Mouse (Mus musculus): ENCODE results near the gene Enpep.
A peak's percentile ranks its signal among the peaks of the same experiment; 100 is the strongest.

Gene Enpep

DNA sequence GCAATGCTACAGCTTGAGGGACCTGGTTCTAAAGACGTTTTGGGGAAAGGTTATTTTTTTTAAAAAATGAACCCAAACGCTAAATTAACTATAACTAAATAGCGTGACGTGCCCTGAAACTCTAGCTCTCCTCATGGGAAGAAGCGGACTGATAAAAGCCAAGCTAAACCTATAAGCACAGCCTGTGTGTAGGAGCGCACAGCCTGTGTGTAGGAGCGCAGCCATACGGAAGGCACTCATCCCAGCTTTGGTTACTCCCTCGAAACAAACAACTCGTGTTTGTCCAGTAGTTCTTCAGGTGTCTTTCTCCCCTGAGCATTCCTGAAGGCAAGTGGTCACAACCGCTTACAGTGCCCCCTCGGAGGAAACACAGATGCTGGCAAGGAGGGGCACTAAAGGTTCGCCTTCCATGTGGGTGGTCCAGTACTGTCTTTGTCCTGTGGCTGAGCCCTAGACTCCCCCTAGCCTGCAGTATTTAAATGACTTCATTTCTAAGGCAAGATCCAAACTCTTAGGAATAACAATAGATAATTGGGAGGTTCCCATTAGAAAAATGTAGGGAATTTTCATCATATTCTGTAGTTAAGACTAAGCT lies 93.8 kb downstream of the Enpep start:
- DNase-seq (ENCODE audit: low spot score), result no peak

DNA sequence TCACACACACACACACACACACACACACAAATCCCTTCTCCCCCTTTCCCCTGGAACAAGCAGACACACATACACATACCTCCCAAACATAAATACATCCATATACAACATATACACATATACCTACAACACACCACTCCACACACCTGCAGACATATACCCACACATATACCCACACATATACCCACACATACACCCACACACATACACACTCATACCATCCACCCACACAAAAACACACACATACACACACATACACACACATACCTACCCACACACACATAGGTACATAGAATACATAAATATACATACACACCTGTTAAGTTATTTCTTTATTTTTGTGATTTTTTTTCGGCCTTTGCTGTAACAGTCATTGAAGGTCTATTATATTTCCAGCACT lies 94.5 kb downstream of the Enpep start:
- no peak for DNase-seq (ENCODE audit: low spot score)

DNA sequence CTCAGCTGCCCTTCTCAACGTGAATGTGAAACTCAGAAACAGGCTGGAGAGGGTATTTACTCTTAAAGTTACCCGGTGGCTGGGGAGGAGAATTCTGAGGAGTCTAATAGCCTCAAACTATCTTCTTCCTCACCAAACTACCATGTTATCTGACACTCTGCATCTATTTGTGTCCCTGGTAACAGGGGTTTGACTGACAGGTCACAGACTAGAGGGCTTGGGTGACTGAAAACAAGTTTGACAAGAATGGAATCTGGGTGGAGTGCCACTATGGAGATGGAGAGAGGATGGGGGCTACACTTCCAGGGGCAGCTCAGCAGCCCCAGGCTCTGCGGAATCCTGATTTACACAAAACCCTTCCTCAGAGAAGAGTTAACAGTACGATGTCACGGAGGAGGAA lies 105.2 kb downstream of the Enpep start:
- no peak for DNase-seq (ENCODE audit: low spot score)

DNA sequence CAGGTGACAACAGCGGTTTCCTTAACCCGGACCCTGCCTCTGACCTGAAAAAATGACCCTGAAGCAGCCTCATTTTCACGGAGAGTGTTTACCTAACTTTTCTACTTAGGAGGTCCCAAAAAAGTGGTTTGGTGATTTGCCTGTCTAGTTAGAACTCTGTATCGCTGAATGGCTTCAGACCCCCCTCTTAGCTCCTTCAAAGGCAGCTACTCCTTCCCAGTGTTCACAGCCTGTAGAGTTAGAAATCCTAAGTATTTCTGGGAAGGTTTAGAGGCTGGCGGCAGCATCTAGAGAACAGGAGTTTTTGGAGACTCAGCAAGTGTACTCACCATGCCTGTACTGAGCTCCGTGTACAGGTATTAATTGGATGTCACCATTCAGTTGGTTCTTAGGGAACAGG lies 105.8 kb downstream of the Enpep start:
- no peak for DNase-seq (ENCODE audit: low spot score)

DNA sequence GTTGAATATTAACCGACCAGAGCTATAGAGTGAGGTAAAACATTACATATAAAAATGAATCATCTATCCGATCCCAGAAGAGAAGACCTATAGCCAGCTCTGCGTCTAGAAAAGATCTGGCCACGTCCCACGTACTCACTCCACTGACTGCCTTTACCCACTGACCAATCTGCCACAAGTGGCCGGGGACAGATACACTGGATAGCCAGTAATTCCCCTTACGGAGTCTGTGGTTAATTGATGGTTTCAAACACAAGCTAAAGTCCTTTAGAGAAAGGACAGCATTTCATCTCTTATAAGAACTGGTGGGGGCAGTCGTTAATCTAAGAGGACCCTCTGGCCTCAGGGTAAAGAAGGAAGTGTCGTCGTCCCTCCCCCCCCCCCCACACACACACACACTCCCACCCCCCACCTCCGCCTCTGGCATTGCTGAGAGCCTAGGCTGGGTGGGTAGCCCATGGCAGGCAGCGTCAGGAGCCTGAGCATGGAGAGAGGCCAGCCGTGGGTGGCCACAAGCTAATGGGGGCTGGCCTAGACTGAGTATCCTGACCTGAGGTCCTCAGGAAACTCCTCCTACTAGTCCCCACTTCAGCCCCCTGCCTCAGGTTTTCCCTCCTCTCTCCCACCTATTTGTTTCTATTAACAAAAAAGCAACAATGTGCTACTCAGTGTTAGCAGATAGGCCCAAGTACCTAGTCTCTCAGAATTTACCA lies 106.8 kb downstream of the Enpep start:
- no peak for DNase-seq (ENCODE audit: low spot score)

DNA sequence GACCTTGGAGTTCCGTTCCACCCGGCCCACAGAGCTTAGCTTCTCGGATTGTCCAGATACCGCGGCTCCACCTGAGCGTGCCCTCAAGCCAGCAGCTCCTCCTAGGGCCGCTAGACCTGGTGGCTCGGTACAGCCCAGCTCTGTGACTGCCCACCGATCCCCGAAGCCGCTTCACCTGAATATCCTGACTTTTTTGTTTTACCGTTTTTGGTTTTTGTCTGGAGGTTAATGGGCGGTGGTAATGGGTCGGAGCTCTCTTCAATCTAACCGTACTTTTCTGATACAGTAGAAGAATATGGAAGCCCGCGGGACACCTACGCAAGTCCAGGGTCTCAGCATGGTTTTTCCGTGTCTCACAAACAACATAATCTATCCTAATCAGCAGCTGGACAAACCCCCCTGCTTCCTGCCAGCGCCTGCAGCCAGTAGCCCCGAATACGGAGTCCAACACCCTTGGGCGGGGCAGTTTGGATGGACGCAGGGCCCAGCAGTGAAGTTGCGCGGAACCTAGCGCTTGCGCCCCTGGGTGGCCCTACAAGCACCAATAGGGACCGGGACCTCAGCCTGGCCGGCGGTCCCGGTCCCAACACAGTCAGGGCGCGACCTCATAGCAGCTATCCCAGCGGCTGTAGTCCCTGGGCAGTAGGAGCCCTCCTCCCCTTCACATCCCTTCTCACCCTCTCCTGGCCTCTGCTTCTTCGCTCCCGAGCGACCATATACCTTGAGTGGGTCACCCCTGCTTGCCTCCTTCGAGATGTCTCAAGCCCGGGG lies 107.5 kb downstream of the Enpep start:
- no peak for DNase-seq (ENCODE audit: low spot score)

DNA sequence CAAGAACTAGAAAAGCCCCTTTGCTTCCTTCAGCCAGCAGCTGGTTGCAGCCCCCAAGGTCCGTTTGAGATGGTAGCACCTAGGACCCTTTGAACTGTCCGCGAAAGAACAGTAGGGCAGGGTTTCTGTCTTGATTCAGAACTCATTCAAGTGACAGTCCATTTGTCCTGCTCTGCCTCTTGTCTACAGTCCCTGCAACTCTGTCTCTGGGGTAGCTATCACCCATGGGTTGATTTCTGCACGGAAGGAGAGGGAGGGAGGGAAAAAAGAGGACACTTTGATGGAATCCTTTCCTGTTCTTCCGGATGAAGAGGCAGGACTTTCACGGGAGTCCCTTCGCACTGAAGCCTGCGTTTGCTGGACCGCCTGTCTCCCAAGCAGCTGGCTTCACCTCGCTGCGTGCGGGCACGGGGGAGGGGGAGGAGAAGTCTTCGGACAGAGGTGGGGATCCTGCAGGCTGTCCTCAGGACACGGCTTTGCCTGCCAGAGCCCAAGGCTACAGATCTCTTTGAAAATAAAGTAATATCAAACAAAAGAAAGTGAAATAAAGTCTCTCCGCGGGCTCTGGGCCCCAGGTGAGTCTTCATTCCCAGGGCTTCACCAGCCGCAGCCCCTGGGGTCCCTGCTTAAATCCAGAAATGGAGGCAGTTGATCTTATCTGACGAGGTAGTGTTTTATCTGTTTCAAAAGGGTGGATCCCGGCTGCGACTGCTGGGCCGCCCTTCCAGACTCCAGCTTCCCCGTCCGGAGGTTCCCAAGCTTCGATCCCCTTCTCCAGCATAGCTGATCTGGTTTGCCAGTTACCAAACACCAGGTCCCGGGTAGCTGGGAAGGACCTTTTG lies 108.3 kb downstream of the Enpep start:
- peak; percentile 27 for DNase-seq (ENCODE audit: low spot score)

DNA sequence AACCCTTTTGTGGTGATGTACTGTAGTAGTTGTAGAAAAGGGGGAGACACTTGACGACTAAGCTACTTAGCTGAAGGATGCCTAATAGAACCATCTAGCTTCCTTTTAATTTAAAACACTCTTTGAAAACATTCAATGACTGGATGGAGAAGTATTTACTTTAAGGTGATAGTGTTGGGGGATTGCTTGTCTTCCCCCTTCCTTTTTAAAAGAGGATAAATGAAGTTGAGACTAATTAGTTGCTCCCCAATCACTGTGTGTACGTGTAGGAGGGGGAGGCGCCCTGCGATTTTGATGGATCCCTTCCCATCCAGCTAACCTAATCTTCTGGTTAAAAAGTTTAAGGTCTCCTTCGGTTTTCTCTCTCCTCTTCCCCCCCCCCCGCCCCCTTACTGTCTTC lies 109.1 kb downstream of the Enpep start:
- no peak for DNase-seq (ENCODE audit: low spot score)

DNA sequence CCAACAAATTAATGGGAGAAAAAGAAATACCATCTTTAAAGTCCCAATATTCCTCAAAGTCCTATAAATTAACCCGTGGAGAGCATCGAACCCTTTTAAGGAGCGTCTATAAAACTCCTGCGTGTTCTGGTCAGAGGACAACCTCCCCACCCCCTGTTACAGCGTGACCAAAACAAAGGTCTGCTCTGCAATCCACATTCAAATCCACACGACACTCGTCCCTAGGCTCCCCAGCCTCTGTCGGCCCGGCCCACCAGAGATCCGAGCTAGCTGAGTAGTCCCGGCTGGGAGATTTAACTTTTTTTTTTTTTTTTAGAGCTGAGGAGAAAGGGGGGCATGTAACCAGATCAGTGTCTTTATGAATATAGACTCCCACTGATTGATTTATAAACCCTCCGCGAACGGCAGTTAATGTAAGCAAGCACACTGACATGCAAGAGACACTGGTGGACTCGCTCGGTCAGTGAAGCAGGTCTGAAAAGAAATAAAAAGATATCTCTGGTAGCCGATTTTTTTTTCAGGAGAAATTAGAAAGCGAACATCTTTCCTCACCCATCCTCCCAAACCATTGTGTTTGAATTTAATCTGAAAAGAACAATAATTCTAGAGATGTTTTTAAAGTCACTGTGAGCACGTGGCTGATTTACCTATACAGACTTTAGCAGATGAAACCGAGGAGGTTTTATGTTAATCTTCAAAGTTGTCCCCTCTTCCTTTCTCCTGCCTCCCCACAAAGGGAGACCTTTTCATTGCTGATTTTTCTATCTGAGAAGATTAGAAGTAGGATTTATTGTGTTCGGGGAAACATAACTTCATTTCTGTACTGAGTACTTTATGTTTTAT lies 109.9 kb downstream of the Enpep start:
- DNase-seq (ENCODE audit: low spot score), result no peak

DNA sequence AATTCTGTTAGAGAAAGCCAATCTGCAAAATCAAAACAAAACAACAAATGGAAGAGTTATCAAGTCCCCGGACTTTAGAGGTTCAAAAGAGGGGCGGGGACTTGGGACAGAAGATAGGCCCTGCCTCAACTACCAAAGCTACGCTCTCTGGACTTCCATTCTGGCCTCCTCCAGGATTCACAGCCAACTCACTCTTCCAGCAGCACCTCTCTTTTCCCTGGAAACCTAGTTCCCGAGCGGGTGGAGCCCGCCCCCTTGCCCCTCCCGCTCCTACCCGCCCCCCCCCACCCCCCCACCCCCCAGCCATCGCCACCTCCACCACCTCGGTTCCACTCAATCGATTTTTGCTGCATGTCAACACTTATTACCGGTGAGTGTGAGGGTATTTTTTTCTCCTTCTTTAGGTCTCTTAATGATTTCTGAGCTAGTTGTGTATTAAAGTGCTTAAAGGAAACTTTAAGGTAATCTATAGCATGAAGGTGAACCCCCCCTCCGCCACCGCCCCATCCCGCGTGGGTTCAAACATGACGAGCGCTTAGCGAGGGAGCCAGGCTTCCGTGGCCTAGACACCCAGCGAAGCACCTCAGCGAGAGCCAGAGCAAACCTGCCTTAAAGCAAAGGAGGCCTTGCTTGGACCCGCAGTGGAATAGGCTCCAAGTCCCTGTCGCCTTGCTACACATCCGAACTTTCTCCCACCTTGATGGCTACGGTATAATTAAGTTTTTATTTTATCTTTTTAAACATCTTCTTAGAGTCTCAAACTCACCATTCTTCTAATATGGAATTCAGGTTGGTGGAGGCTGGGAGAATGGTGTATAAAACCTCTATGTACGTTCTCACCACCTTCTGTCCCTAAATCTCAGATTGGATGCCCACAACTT lies 110.9 kb downstream of the Enpep start:
- no peak for DNase-seq (ENCODE audit: low spot score)

DNA sequence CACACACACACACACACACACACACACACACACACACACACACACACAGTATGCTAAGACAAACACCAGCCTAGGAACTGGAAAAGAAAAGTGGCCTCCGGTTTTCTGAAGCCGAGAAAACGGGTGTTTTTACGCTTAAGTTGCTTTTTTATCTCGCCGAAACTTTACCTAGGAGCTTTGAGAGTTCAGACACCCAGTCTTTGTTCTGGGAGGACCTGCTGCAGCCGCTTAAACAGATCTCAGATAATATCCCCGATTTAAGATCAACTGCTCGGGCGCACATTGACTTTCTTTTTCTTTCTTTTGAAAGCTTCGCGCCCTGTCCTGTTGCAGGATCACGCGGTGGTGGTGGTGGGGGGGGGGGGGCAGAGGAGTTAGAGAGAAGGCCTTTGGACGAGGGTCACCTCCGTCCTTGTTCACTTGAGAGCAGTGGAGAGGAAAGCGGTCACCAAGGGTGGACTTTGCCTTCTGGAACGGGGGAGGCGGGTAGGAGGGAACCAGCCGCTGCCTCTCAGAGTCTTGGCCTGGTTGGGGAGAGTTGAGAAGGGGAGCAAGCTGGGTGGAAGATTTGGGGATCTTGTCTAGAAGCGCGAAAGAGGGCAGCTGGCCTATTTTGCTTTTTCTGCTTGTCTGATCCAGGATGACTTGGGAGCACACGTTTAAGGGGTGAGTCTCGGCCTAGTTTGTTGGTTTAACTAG lies 111.7 kb downstream of the Enpep start:
- DNase-seq (ENCODE audit: low spot score), result no peak

DNA sequence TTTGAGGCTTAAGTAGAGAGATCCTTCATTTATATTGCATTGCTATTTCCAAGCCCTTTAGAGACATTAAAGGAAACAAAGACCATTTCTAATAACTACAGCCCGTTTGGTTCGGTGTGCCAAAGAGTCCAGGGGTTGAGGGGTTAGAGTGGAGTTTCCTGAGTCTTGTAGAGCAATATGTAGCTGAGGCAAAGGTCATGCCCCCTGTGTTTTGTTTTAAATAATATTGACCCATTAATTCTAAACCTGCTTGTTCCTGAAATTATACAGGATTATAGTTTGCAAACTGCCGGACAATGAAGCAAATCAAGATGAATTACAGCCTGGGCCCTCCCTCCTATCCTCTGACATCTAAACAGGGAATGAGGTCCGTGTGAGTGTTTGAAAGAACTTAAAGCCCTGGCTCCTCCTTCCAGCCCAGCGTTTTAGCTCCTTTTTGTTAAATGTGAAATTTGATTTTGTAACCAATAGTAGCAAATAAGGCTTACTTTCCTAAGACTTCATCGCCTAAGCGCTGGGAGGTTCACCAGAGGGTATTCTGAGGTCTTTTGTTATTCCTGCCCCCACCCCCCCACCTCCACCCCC lies 112.3 kb downstream of the Enpep start:
- DNase-seq (ENCODE audit: low spot score), result no peak
